Mouse (Mus musculus) stomach, postnatal 0 days (tissue): ENCODE results near the gene Gfpt2. TPM values are rescaled to one million over a fixed set of nuclear protein-coding genes. Genes with fewer than 3 reads are reported as not detected.
A peak's percentile ranks its signal among the peaks of the same experiment; 100 is the strongest.

Experiments used
- ATAC-seq: fragments of 200-750 bp; cut with Nextera tagmentation; 2 replicates; pipeline ENCODE4 v1.8.0; 2017; ENCODE audit not compliant: low FRiP score, low TSS enrichment
- DNase-seq: peaks from one replicate; pipeline ENCODE4 v3.0.0-alpha.2; 2016; ENCODE audit warnings: low spot score
- H3K27ac ChIP-seq: fragments of 300-500 bp; sonication (generic); replicated peaks from 2 replicates; pipeline ENCODE4 v1.5.1; 2014; ENCODE audit warnings: mild to moderate bottlenecking, control low read depth
- H3K27me3 ChIP-seq: fragments of 300-500 bp; sonication (generic); 2 replicates; pipeline ENCODE4 v1.6.1; 2014; ENCODE audit warnings: low read length; ENCODE audit not compliant: control insufficient read depth, insufficient read depth
- H3K36me3 ChIP-seq: fragments of 300-500 bp; sonication (generic); 2 replicates; pipeline ENCODE4 v1.6.1; 2014; ENCODE audit warnings: low read length, mixed read lengths; ENCODE audit not compliant: control insufficient read depth, insufficient read depth
- H3K4me1 ChIP-seq: fragments of 300-500 bp; sonication (generic); replicated peaks from 2 replicates; pipeline ENCODE4 v1.6.1; 2014; ENCODE audit warnings: antibody characterized with exemption; ENCODE audit not compliant: control insufficient read depth, insufficient read depth
- H3K4me2 ChIP-seq: fragments of 300-500 bp; sonication (generic); replicated peaks from 2 replicates; pipeline ENCODE4 v1.6.1; 2014; ENCODE audit warnings: low read depth, mild to moderate bottlenecking, control low read depth, moderate library complexity
- H3K4me3 ChIP-seq: fragments of 300-500 bp; sonication (generic); 2 replicates; pipeline ENCODE4 v1.5.1; 2014; ENCODE audit warnings: low read depth, low read length, control low read depth
- H3K9ac ChIP-seq: fragments of 300-500 bp; sonication (generic); 2 replicates; pipeline ENCODE4 v1.6.1; 2014; ENCODE audit warnings: mild to moderate bottlenecking, low read length, control low read depth, mixed read lengths
- H3K9me3 ChIP-seq: fragments of 300-500 bp; sonication (generic); 2 replicates; pipeline ENCODE4 v1.6.1; 2016; ENCODE audit warnings: low read length; ENCODE audit not compliant: control insufficient read depth
- CTCF ChIP-seq: IDR thresholded peaks from 2 replicates; pipeline ENCODE4 v1.5.1; 2016; ENCODE audit warnings: antibody characterized with exemption, low read depth, mild to moderate bottlenecking, moderate library complexity
- EP300 ChIP-seq: optimal IDR thresholded peaks from 2 replicates; pipeline ENCODE3; 2016; ENCODE audit warnings: antibody characterized with exemption
- WGBS: fragments of 180-500 bp; shearing (Covaris S2); extraction: QIAGEN DNeasy Blood & Tissue Kit; methylation state at CpG from one replicate; pipeline ENCODE4 v1.1.7; 2014; 5-methylcytosine and 5-hydroxymethylcytosine counted together
- microRNA-seq: library from miRNA; unstranded; fragments of <30 nt; microRNA quantifications from one replicate; pipeline ENCODE4, GENCODE M21; 2016
- polyA plus RNA-seq: library from polyadenylated mRNA; unstranded; fragments of >200 nt; fragmentation: Nextera tagmentation; extraction: Ambion mirVana; gene quantifications from 2 replicates; pipeline ENCODE4 v1.2.1, GENCODE M21; 2015

The Gfpt2 gene
- polyA plus RNA-seq, 1 experiment from 2014 or later = 2.8 TPM

DNA sequence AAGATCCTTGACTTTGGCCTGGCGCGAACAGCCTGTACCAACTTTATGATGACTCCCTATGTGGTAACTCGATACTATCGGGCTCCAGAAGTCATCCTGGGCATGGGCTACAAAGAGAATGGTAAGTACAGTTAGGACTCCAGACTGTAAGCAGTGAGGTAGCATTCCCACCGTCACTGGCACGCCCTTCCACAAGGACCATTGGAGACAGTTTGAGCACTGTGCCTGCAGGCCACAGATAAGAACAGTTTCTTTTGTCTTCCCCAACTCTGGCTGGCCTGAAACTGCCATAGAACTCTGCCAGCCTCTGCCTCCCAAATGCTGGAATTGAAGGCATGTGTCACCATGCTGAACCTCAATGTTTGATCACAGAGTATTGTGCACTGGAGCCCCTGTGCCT, 78.8 kb downstream of the Gfpt2 start:
- TF ChIP-seq CTCF = no peak
- TF ChIP-seq EP300 = no peak
- WGBS = 92% methylated on average over 6 of the region's 6 CpGs
- no peak for ATAC-seq

DNA sequence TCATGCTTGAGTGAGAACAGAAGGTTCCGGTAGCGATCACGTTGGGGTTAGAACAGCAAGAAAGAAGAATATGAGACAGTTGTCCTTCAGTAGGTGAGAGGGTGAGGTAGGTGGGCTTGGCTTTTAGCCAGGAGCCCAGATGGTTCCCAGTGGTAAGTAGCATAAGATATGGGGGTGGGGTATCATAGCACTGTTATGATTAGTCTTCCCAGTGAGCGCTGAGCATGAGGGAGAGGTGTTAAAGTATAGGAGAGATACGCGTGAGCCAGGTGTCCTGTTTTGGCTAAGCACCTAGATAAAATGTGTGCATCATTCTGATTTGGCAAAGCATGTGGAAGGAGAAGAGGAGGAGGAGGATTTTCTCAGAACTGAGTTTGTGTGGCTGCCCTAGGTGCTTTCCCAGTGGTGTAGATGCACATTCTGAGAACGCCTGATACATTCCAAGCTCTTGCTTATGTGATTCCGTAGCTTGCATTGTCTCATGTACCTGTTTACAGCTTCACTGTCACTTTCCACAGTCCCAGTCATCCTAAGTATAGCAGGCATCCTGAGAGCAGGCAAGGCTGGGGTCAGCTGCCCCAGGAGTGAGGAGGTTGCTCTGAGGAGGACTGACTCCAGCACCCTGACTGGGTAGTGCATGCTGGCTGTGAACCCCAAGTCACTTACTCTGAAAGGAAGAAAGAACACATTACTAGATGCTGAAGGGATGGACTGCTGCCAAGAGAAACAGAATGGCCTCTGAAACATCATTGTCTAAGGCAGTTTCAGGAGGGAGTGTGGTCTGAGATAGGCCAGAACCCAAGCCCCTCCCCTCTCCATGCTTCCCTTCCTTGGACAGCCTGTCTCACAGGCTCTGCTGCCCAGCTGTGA, 83.2 kb downstream of the Gfpt2 start:
- 82% methylated on average over 8 of the region's 8 CpGs for WGBS
- Histone ChIP-seq H3K4me2 (no peak overlapping the region), H3K36me3 (peaks cover 8% of the 10 kb centered on the region), H3K9ac (no peak overlapping the region), H3K9me3 (no peaks in the 10 kb centered on the region), H3K4me1 (no peaks in the 10 kb centered on the region), H3K4me3 (no peak overlapping the region), H3K27me3 (no peaks in the 10 kb centered on the region), H3K27ac (no peak overlapping the region)
- DNase-seq (no peak), ATAC-seq (no peak)
- TF ChIP-seq CTCF (no peak), EP300 (no peak)

More for the DNA sequence above, 78.8 kb downstream of the Gfpt2 start:
- Histone ChIP-seq H3K4me1 (no peaks in the 10 kb centered on the region), H3K27ac (no peak overlapping the region), H3K36me3 (peaks cover 8% of the 10 kb centered on the region), H3K4me3 (no peak overlapping the region), H3K4me2 (no peak overlapping the region), H3K9me3 (no peaks in the 10 kb centered on the region), H3K9ac (no peak overlapping the region), H3K27me3 (no peaks in the 10 kb centered on the region)
- DNase-seq = peak; percentile 10

DNA sequence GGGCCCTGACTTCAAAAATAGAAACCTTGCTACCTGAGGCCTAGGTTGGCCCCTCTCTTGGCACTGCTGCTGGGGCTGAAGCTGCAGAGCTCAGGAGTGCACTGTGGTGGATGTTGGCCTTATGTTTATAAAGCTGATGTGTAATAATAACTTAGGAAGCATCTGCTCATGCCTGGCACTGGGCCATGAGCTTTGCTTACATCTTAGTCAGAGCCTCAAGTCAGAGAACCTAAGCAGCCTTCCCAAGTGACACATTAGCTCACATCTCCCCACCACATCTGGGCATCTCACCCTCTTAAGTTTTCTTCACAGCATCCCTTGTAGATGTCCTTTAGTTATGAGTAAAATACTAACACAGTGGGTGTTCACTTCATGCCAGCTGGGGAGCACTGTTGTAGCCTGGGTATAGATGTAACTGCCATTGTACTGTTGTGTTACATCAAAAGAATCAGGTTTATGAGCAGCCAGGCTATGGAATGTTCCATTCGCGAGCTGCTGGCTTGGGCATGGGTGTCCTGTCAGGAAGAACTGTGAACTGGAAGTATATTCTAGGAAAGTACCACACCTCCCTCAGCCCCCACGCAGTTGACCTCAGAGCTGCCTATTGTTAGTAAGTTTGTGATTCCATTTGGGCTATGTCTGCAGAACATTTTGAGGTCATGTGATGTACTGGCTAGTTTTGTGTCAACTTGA, 86.1 kb downstream of the Gfpt2 start:
- Histone ChIP-seq H3K4me1 (no peaks in the 10 kb centered on the region), H3K27ac (no peak overlapping the region), H3K27me3 (no peaks in the 10 kb centered on the region), H3K9me3 (no peaks in the 10 kb centered on the region), H3K9ac (no peak overlapping the region), H3K36me3 (peaks cover 2% of the 10 kb centered on the region; the same call in 1 of the 2 replicates), H3K4me3 (no peak overlapping the region), H3K4me2 (no peak overlapping the region)
- TF ChIP-seq EP300 (no peak), CTCF (no peak; the same call in 1 of the 2 replicates)
- DNase-seq (peak; percentile 17), ATAC-seq (peak; percentile 29; the same call in 1 of the 2 replicates)
- WGBS = 72% methylated on average over 3 of the region's 3 CpGs

DNA sequence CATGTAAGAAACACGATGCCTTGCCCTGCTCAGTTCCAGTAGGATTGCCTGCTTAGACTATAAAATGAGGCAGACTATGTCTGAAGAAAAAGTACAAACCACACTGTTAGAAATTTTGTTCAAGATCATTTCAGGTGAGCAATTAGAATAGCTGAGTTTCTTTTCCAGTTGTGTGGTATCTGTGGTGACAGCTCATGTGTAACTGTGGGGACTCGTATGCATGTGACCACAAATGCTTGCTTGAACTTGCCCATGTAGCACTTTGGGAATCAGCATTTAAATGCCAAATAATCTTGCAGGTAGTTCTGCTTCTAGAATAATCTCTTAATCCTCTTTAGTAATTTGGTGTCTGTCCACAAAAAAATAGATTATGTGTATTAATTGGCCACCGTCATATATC, 89.4 kb downstream of the Gfpt2 start:
- 89% methylated on average over 3 of the region's 3 CpGs for WGBS
- TF ChIP-seq CTCF (no peak), EP300 (no peak)
- Histone ChIP-seq H3K27me3 (no peaks in the 10 kb centered on the region), H3K9ac (no peak overlapping the region), H3K9me3 (no peaks in the 10 kb centered on the region), H3K36me3 (peaks cover 5% of the 10 kb centered on the region; the same call in 1 of the 2 replicates), H3K4me1 (no peaks in the 10 kb centered on the region), H3K27ac (no peak overlapping the region), H3K4me2 (no peak overlapping the region), H3K4me3 (no peak overlapping the region)
- no peak for DNase-seq
- ATAC-seq = no peak

Small RNAs within 50 kb of the gene (microRNA-seq; reads per million reads assigned to microRNA genes)
- not detected for gene Gm23813

Other genes starting within 250 kb of the Gfpt2 start
- gene Olfr1380, start 237.3 kb upstream of the Gfpt2 start, polyA plus RNA-seq = not detected in 2 replicates
- gene Flt4, start 184.9 kb upstream of the Gfpt2 start, polyA plus RNA-seq = 1.4 and 1.5 TPM in 2 replicates
- 3.6 and 3.9 TPM in 2 replicates for gene Scgb3a1, start 130.6 kb upstream of the Gfpt2 start, polyA plus RNA-seq
- gene Cnot6, start 81.5 kb upstream of the Gfpt2 start, polyA plus RNA-seq = 29.1 and 29.6 TPM in 2 replicates
- 19.2 and 19.7 TPM in 2 replicates for gene Mapk9, start 52.6 kb downstream of the Gfpt2 start, polyA plus RNA-seq
- gene Rasgef1c, start 107.7 kb downstream of the Gfpt2 start, polyA plus RNA-seq = 0.57 and 0.74 TPM in 2 replicates
- 52.6 and 54.2 TPM in 2 replicates for gene Rnf130, start 231.2 kb downstream of the Gfpt2 start, polyA plus RNA-seq